Mouse (Mus musculus): ENCODE measurements at regions not wholly inside any gene's neighbourhood (a gene's known extent, or its start where the extent isn't known, plus 50 kb on each side); places are given as distances from the start of the nearest gene placed in this dataset.

GRCm38 (mm10) chr12:50851644-50852043, 202.7 kb upstream of the Prkd1 start:
- no peaks in the 10 kb centered on the region for H3K4me1 ChIP-seq (replicated peaks; ENCODE audit: insufficient read depth, low read length)
- H3K9me3 ChIP-seq (replicated peaks; ENCODE audit: low read length), result no peaks in the 10 kb centered on the region
- H3K4me3 ChIP-seq (replicated peaks; ENCODE audit: low read depth, low read length), result no peak overlapping the region
- no peaks in the 10 kb centered on the region for H3K27me3 ChIP-seq (ENCODE audit: insufficient read depth, low read length)
- H3K36me3 ChIP-seq (ENCODE audit: insufficient read depth, low read length), result no peaks in the 10 kb centered on the region
- no peak for TF ChIP-seq CTCF (IDR thresholded peaks at IDR 0.05; ENCODE audit: low read depth)
- no peak overlapping the region for H3K9ac ChIP-seq (ENCODE audit: low read depth, low read length)
- ATAC-seq (replicated peaks; ENCODE audit: low FRiP score, low read depth) (no peak), DNase-seq (ENCODE audit: low spot score) (no peak)
- no peak overlapping the region for H3K4me2 ChIP-seq (ENCODE audit: low read length)
- no peak overlapping the region for H3K27ac ChIP-seq
- 65% methylated on average over 3 of the region's 3 CpGs for WGBS

GRCm38 (mm10) chr12:50847976-50848375, 199.1 kb upstream of the Prkd1 start:
- no peak for DNase-seq (ENCODE audit: low spot score)
- Histone ChIP-seq H3K27ac (no peak overlapping the region), H3K36me3 (ENCODE audit: insufficient read depth, low read length) (no peaks in the 10 kb centered on the region), H3K4me3 (replicated peaks; ENCODE audit: low read depth, low read length) (no peak overlapping the region), H3K4me1 (replicated peaks; ENCODE audit: insufficient read depth, low read length) (no peaks in the 10 kb centered on the region), H3K9ac (ENCODE audit: low read depth, low read length) (no peak overlapping the region), H3K4me2 (ENCODE audit: low read length) (no peak overlapping the region), H3K27me3 (ENCODE audit: insufficient read depth, low read length) (no peaks in the 10 kb centered on the region), H3K9me3 (replicated peaks; ENCODE audit: low read length) (no peaks in the 10 kb centered on the region)
- no peak for ATAC-seq (replicated peaks; ENCODE audit: low FRiP score, low read depth)
- TF ChIP-seq CTCF (IDR thresholded peaks at IDR 0.05; ENCODE audit: low read depth), result no peak
- WGBS, result 81% methylated on average over 3 of the region's 3 CpGs

- Histone ChIP-seq H3K9me3 (replicated peaks; ENCODE audit: low read length) (no peaks in the 10 kb centered on the region), H3K4me2 (ENCODE audit: low read length) (no peak overlapping the region), H3K27me3 (ENCODE audit: insufficient read depth, low read length) (no peaks in the 10 kb centered on the region), H3K4me1 (replicated peaks; ENCODE audit: insufficient read depth, low read length) (no peaks in the 10 kb centered on the region), H3K36me3 (ENCODE audit: insufficient read depth, low read length) (no peaks in the 10 kb centered on the region), H3K9ac (ENCODE audit: low read depth, low read length) (no peak overlapping the region), H3K4me3 (replicated peaks; ENCODE audit: low read depth, low read length) (no peak overlapping the region), H3K27ac (no peak overlapping the region)
- no peak for TF ChIP-seq CTCF (IDR thresholded peaks at IDR 0.05; ENCODE audit: low read depth)
- ATAC-seq (replicated peaks; ENCODE audit: low FRiP score, low read depth) (no peak), DNase-seq (ENCODE audit: low spot score) (no peak)
- WGBS, result 85% methylated on average over 6 of the region's 6 CpGs
These were observed 193.8 kb upstream of the Prkd1 start for GRCm38 (mm10) chr12:50842744-50843143.

GRCm38 (mm10) chr12:50839391-50839790, 190.5 kb upstream of the Prkd1 start:
- no peaks in the 10 kb centered on the region for H3K36me3 ChIP-seq (ENCODE audit: insufficient read depth, low read length)
- H3K4me2 ChIP-seq (ENCODE audit: low read length), result no peak overlapping the region
- H3K9me3 ChIP-seq (replicated peaks; ENCODE audit: low read length), result no peaks in the 10 kb centered on the region
- no peaks in the 10 kb centered on the region for H3K27me3 ChIP-seq (ENCODE audit: insufficient read depth, low read length)
- H3K9ac ChIP-seq (ENCODE audit: low read depth, low read length), result no peak overlapping the region
- no peak overlapping the region for H3K4me3 ChIP-seq (replicated peaks; ENCODE audit: low read depth, low read length)
- DNase-seq (ENCODE audit: low spot score) (no peak), ATAC-seq (replicated peaks; ENCODE audit: low FRiP score, low read depth) (no peak)
- H3K27ac ChIP-seq, result no peak overlapping the region
- WGBS, result 80% methylated on average over 2 of the region's 2 CpGs
- no peak for TF ChIP-seq CTCF (IDR thresholded peaks at IDR 0.05; ENCODE audit: low read depth)
- H3K4me1 ChIP-seq (replicated peaks; ENCODE audit: insufficient read depth, low read length), result no peaks in the 10 kb centered on the region

- Histone ChIP-seq H3K9ac (ENCODE audit: low read depth, low read length) (no peak overlapping the region), H3K4me2 (ENCODE audit: low read length) (no peak overlapping the region), H3K27ac (no peak overlapping the region), H3K4me3 (replicated peaks; ENCODE audit: low read depth, low read length) (no peak overlapping the region), H3K9me3 (replicated peaks; ENCODE audit: low read length) (no peaks in the 10 kb centered on the region), H3K36me3 (ENCODE audit: insufficient read depth, low read length) (no peaks in the 10 kb centered on the region), H3K4me1 (replicated peaks; ENCODE audit: insufficient read depth, low read length) (no peaks in the 10 kb centered on the region), H3K27me3 (ENCODE audit: insufficient read depth, low read length) (no peaks in the 10 kb centered on the region)
- no peak for DNase-seq (ENCODE audit: low spot score)
- WGBS, result 81% methylated on average over 7 of the region's 7 CpGs
- no peak for ATAC-seq (replicated peaks; ENCODE audit: low FRiP score, low read depth)
- TF ChIP-seq CTCF (IDR thresholded peaks at IDR 0.05; ENCODE audit: low read depth), result no peak
These were observed 159.9 kb upstream of the Prkd1 start for GRCm38 (mm10) chr12:50808731-50809281.

- no peak for TF ChIP-seq CTCF (IDR thresholded peaks at IDR 0.05; ENCODE audit: low read depth)
- Histone ChIP-seq H3K36me3 (ENCODE audit: insufficient read depth, low read length) (no peaks in the 10 kb centered on the region), H3K27me3 (ENCODE audit: insufficient read depth, low read length) (no peaks in the 10 kb centered on the region), H3K9ac (ENCODE audit: low read depth, low read length) (no peak overlapping the region), H3K4me2 (ENCODE audit: low read length) (no peak overlapping the region), H3K4me1 (replicated peaks; ENCODE audit: insufficient read depth, low read length) (no peaks in the 10 kb centered on the region), H3K9me3 (replicated peaks; ENCODE audit: low read length) (no peaks in the 10 kb centered on the region), H3K27ac (no peak overlapping the region), H3K4me3 (replicated peaks; ENCODE audit: low read depth, low read length) (no peak overlapping the region)
- no peak for ATAC-seq (replicated peaks; ENCODE audit: low FRiP score, low read depth)
- no peak for DNase-seq (ENCODE audit: low spot score)
- WGBS, result 69% methylated on average over 3 of the region's 3 CpGs
These were observed 155.5 kb upstream of the Prkd1 start for GRCm38 (mm10) chr12:50804391-50804790.

All from kidney, postnatal 0 days (tissue).